Mouse (Mus musculus): ENCODE results near the gene Slc25a10. TPM values are rescaled to one million over a fixed set of nuclear protein-coding genes. Genes with fewer than 3 reads are reported as not detected.

The Slc25a10 gene
- polyA plus RNA-seq, 1 experiment = 416 TPM

DNA sequence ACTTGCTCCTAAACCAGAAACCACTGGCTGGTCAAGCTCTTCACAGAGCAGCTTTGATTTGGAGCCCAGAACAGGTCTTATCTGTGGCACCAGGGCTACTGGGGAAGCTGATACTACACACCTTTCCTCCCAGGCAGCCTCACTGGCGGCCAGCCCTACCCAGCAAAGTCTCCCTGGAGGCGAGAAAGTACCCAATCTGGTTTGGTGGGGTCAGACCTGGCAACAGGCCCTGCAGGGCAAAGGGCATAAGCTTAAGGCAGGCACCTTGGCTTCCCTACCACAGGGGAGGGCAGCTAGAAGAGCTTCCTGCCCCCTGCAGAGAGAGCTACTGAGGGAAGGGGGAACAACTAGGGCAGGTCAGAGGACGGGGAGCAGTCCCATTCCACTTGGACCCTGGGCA lies 8.7 kb downstream of the Slc25a10 start:
- Histone ChIP-seq H3K27ac (ENCODE audit: insufficient read depth, low read depth, low read length) (peak overlapping the region; percentile 57), H3K36me3 (ENCODE audit: control insufficient read depth, insufficient read depth, low read length) (peaks cover 39% of the 10 kb centered on the region), H3K4me1 (ENCODE audit: control insufficient read depth, insufficient read depth, insufficient read length, low read length) (peaks cover 20% of the 10 kb centered on the region; the same call in 1 of the 2 replicates), H3K27me3 (ENCODE audit: control insufficient read depth, insufficient read depth, low read length) (no peaks in the 10 kb centered on the region), H3K4me3 (ENCODE audit: low read depth, low read length) (no peak overlapping the region)
- WGBS = 2% methylated on average over 3 of the region's 3 CpGs
- TF ChIP-seq CTCF (IDR thresholded peaks at IDR 0.05; ENCODE audit: extremely low read depth, insufficient read length, insufficient replicate concordance, low read depth, low read length) (no peak), POLR2A (IDR thresholded peaks at IDR 0.05; ENCODE audit: low read depth, low read length) (no peak)

DNA sequence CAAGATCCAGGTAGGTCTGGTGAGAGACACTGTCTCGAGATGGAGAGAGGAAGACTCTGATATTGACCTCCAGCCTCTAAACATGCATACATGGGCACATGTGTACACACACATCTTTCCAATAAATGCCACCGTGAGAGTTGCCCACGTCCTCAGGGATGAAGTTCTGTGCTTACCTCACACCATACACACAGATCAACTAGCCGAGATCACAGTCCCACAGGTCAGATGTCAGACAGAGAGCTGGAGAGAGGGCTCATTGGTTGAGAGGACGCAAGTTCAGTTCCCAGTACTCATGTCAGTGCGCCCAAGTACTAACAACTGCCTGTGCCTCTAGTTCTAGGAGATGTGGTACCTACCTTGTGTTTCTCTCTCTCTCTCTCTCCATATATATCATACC lies 9.4 kb downstream of the Slc25a10 start:
- no peaks in the 10 kb centered on the region for H3K27me3 ChIP-seq (ENCODE audit: control insufficient read depth, insufficient read depth, low read length)
- peaks cover 33% of the 10 kb centered on the region for H3K36me3 ChIP-seq (ENCODE audit: control insufficient read depth, insufficient read depth, low read length)
- H3K4me3 ChIP-seq (ENCODE audit: low read depth, low read length) = no peak overlapping the region
- 26% methylated on average over 6 of the region's 6 CpGs for WGBS
- TF ChIP-seq CTCF (IDR thresholded peaks at IDR 0.05; ENCODE audit: extremely low read depth, insufficient read length, insufficient replicate concordance, low read depth, low read length) = no peak
- no peak for TF ChIP-seq POLR2A (IDR thresholded peaks at IDR 0.05; ENCODE audit: low read depth, low read length)
- no peak overlapping the region for H3K27ac ChIP-seq (ENCODE audit: insufficient read depth, low read depth, low read length)
- peaks cover 20% of the 10 kb centered on the region; the same call in 1 of the 2 replicates for H3K4me1 ChIP-seq (ENCODE audit: control insufficient read depth, insufficient read depth, insufficient read length, low read length)

GRCm38 (mm10) chr11:120501701-120502100 lies 10.1 kb downstream of the Slc25a10 start:
- Histone ChIP-seq H3K4me3 (ENCODE audit: low read depth, low read length) (no peak overlapping the region), H3K4me1 (ENCODE audit: control insufficient read depth, insufficient read depth, insufficient read length, low read length) (peaks cover 24% of the 10 kb centered on the region; the same call in 1 of the 2 replicates), H3K27me3 (ENCODE audit: control insufficient read depth, insufficient read depth, low read length) (no peaks in the 10 kb centered on the region), H3K36me3 (ENCODE audit: control insufficient read depth, insufficient read depth, low read length) (peaks cover 27% of the 10 kb centered on the region), H3K27ac (ENCODE audit: insufficient read depth, low read depth, low read length) (no peak overlapping the region)
- TF ChIP-seq CTCF (IDR thresholded peaks at IDR 0.05; ENCODE audit: extremely low read depth, insufficient read length, insufficient replicate concordance, low read depth, low read length) (no peak), POLR2A (IDR thresholded peaks at IDR 0.05; ENCODE audit: low read depth, low read length) (no peak)
- WGBS = 78% methylated on average over 4 of the region's 4 CpGs

- Histone ChIP-seq H3K4me1 (ENCODE audit: control insufficient read depth, insufficient read depth, insufficient read length, low read length) (peaks cover 27% of the 10 kb centered on the region), H3K4me3 (ENCODE audit: low read depth, low read length) (no peak overlapping the region), H3K27me3 (ENCODE audit: control insufficient read depth, insufficient read depth, low read length) (no peaks in the 10 kb centered on the region), H3K36me3 (ENCODE audit: control insufficient read depth, insufficient read depth, low read length) (no peaks in the 10 kb centered on the region), H3K27ac (ENCODE audit: insufficient read depth, low read depth, low read length) (no peak overlapping the region)
- 66% methylated on average over 3 of the region's 3 CpGs for WGBS
- no peak for TF ChIP-seq POLR2A (IDR thresholded peaks at IDR 0.05; ENCODE audit: low read depth, low read length)
- no peak for TF ChIP-seq CTCF (IDR thresholded peaks at IDR 0.05; ENCODE audit: extremely low read depth, insufficient read length, insufficient replicate concordance, low read depth, low read length)
Measured at GRCm38 (mm10) chr11:120505661-120506060, 14.0 kb downstream of the Slc25a10 start.

- Histone ChIP-seq H3K27me3 (ENCODE audit: control insufficient read depth, insufficient read depth, low read length) (no peaks in the 10 kb centered on the region), H3K27ac (ENCODE audit: insufficient read depth, low read depth, low read length) (peak overlapping the region; percentile 85), H3K36me3 (ENCODE audit: control insufficient read depth, insufficient read depth, low read length) (no peaks in the 10 kb centered on the region), H3K4me1 (ENCODE audit: control insufficient read depth, insufficient read depth, insufficient read length, low read length) (peaks cover 25% of the 10 kb centered on the region), H3K4me3 (ENCODE audit: low read depth, low read length) (no peak overlapping the region)
- no peak for TF ChIP-seq POLR2A (IDR thresholded peaks at IDR 0.05; ENCODE audit: low read depth, low read length)
- peak; percentile 63; the same call in 1 of the 2 replicates for TF ChIP-seq CTCF (IDR thresholded peaks at IDR 0.05; ENCODE audit: extremely low read depth, insufficient read length, insufficient replicate concordance, low read depth, low read length)
- WGBS = 18% methylated on average over 4 of the region's 4 CpGs
Measured at GRCm38 (mm10) chr11:120506899-120507298, 15.3 kb downstream of the Slc25a10 start.

- 29% methylated on average over 13 of the region's 13 CpGs for WGBS
- Histone ChIP-seq H3K36me3 (ENCODE audit: control insufficient read depth, insufficient read depth, low read length) (no peaks in the 10 kb centered on the region), H3K4me1 (ENCODE audit: control insufficient read depth, insufficient read depth, insufficient read length, low read length) (peaks cover 25% of the 10 kb centered on the region), H3K27ac (ENCODE audit: insufficient read depth, low read depth, low read length) (peak overlapping the region; percentile 85), H3K27me3 (ENCODE audit: control insufficient read depth, insufficient read depth, low read length) (no peaks in the 10 kb centered on the region), H3K4me3 (ENCODE audit: low read depth, low read length) (no peak overlapping the region)
- TF ChIP-seq POLR2A (IDR thresholded peaks at IDR 0.05; ENCODE audit: low read depth, low read length) (no peak), CTCF (IDR thresholded peaks at IDR 0.05; ENCODE audit: extremely low read depth, insufficient read length, insufficient replicate concordance, low read depth, low read length) (no peak)
Measured at GRCm38 (mm10) chr11:120507611-120508289, 16.1 kb downstream of the Slc25a10 start.

- 64% methylated on average over 9 of the region's 9 CpGs for WGBS
- Histone ChIP-seq H3K36me3 (ENCODE audit: control insufficient read depth, insufficient read depth, low read length) (no peaks in the 10 kb centered on the region), H3K4me3 (ENCODE audit: low read depth, low read length) (no peak overlapping the region), H3K27me3 (ENCODE audit: control insufficient read depth, insufficient read depth, low read length) (no peaks in the 10 kb centered on the region), H3K4me1 (ENCODE audit: control insufficient read depth, insufficient read depth, insufficient read length, low read length) (peaks cover 25% of the 10 kb centered on the region), H3K27ac (ENCODE audit: insufficient read depth, low read depth, low read length) (peak overlapping the region; percentile 70)
- no peak for TF ChIP-seq CTCF (IDR thresholded peaks at IDR 0.05; ENCODE audit: extremely low read depth, insufficient read length, insufficient replicate concordance, low read depth, low read length)
- TF ChIP-seq POLR2A (IDR thresholded peaks at IDR 0.05; ENCODE audit: low read depth, low read length) = no peak
Measured at GRCm38 (mm10) chr11:120508290-120508870, 16.7 kb downstream of the Slc25a10 start.

All from small intestine, adult 2 months (tissue).